Mouse (Mus musculus) erythroblast, embryonic 14.5 days (primary cell): ENCODE data around the gene Styxl1. TPM values are rescaled to one million over a fixed set of nuclear protein-coding genes. Genes with fewer than 3 reads are reported as not detected.

Experiments used
- H3K27me3 ChIP-seq: 2 replicates; pipeline ENCODE4 v1.6.1; 2012; ENCODE audit warnings: inconsistent platforms; ENCODE audit not compliant: control insufficient read depth
- H3K36me3 ChIP-seq: 2 replicates; pipeline ENCODE4 v1.6.1; 2012; ENCODE audit warnings: mild to moderate bottlenecking, inconsistent platforms; ENCODE audit not compliant: control insufficient read depth
- H3K4me1 ChIP-seq: 2 replicates; pipeline ENCODE4 v1.6.1; 2012; ENCODE audit warnings: inconsistent platforms; ENCODE audit not compliant: control insufficient read depth
- H3K4me3 ChIP-seq: replicated peaks from 2 replicates; pipeline ENCODE3; 2012; ENCODE audit warnings: moderate library complexity, mild to moderate bottlenecking, inconsistent platforms
- H3K9me3 ChIP-seq: 2 replicates; pipeline ENCODE4 v1.6.1; 2012; ENCODE audit warnings: low read length, inconsistent platforms, mixed read lengths; ENCODE audit not compliant: control insufficient read depth
- GATA1 ChIP-seq: IDR thresholded peaks from 2 replicates; pipeline ENCODE4 v1.6.1; 2012; ENCODE audit warnings: low read length, inconsistent platforms, mixed read lengths
- TAL1 ChIP-seq: IDR thresholded peaks from 3 replicates; pipeline ENCODE4 v1.6.1; 2012; ENCODE audit warnings: low read length, inconsistent platforms, mixed read lengths
- polyA plus RNA-seq: library from polyadenylated mRNA; stranded (reverse); fragments of >175 nt; gene quantifications from 2 replicates; pipeline ENCODE4 v1.2.3, GENCODE M21; 2012

Gene Styxl1
- polyA plus RNA-seq, 1 experiment: not detected

DNA sequence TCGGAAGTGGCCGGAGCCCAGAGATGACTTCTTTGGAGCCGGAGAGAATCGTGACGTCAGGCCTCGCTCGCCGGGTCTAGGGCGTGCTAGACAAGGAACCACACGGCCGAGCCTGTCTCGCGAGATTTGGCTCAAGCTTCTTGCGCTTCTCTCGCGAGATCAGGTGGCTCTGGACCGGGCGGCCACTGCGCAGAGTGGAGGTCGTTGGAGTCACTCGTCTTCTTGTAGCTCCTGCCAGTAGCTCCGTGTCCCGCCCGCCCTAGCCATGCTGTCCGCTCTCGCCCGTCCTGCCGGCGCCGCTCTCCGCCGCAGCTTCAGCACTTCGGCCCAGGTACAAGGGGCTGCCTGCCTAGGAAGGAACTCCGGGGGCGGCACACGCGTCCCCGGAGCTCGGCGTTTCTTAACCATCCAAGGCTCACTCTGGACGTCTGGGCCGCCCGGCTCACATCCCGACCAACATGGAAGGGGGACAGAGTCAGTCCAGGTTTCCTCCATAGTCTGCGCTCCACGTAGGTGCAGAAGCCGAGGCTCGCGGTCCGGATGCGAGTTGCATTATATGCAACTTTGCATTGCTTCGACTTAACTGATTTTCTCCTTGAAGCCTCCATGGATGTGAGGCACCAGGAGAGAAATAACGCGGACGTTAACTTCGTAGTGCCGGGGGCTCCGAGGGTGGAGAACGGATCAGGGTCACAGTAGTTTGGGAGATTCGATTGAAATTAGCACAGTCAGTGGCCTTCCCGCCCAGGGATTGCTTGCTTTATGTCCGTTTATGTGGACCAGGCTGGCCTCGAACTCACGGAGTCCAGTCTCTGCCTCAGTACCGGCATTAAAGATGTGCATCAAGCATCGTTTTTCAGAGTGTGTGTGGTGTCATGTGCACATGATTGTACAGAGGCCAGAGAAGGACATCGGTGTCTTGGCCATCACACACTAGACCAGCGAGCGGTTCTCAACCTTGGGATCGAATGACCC is 573 bp upstream of the Styxl1 start, which contains the start of gene Mdh2:
Gene Mdh2, plus strand, starts transcription at position 10 of the 975 bp plus-strand sequence.
- TF ChIP-seq TAL1 (no peak), GATA1 (0 out of 2 replicates have a peak, but pooled peaks have one; percentile 26)

DNA sequence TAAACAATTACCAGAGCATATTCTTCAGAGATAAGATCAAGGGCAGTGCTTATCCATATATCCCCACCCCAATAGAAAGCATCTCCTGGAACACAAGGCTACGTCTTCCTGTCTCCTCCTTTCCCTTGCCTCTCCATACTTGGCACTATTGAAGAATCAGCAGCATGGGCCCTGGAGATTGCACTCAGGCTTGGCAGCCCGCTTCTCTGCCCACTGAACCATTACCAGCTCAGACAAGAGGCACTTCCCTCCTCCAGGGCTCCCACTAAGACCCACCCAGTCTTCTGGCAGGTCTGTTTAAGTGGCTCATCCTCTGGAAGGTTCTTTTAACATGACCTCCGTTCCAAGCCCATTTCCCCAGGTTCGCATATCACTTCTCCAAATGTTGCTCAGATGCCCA is 1.6 kb downstream of the Styxl1 start:
- Histone ChIP-seq H3K4me3 (no peak overlapping the region), H3K27me3 (peaks cover 7% of the 10 kb centered on the region), H3K9me3 (no peaks in the 10 kb centered on the region), H3K4me1 (peaks cover 40% of the 10 kb centered on the region), H3K36me3 (peaks cover 19% of the 10 kb centered on the region)
- no peak for TF ChIP-seq TAL1
- TF ChIP-seq GATA1: no peak

More for the DNA sequence above, 573 bp upstream of the Styxl1 start, which contains the start of gene Mdh2:
- peaks cover 40% of the 10 kb centered on the region for H3K36me3 ChIP-seq
- no peaks in the 10 kb centered on the region for H3K9me3 ChIP-seq
- peak within 1 kb of the TSS; percentile 89 for H3K4me3 ChIP-seq
- peaks cover 47% of the 10 kb centered on the region for H3K4me1 ChIP-seq
- peaks cover 5% of the 10 kb centered on the region for H3K27me3 ChIP-seq

DNA sequence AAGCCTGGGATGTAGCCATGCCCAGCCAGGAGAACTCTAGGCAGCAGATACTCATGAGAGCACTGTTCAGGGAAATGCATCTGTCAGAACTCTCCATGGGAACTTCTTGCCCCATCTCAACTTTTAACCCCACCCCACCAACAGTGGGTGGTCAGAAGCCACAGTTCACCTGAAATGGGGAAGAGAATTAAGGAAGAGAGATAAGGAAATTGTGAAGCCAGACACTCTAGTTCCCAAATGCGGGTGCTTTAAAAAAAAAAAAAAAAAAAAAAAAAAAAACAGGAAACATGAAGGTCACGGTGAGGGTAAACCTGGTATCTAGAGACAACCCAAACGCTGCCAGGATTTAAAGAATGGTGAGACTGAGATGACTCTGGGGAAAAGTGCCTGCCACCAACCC is 5.7 kb downstream of the Styxl1 start:
- H3K4me3 ChIP-seq: no peak overlapping the region
- peaks cover 9% of the 10 kb centered on the region for H3K4me1 ChIP-seq
- no peak for TF ChIP-seq GATA1
- no peak for TF ChIP-seq TAL1
- no peaks in the 10 kb centered on the region for H3K9me3 ChIP-seq
- H3K27me3 ChIP-seq: peaks cover 7% of the 10 kb centered on the region
- no peaks in the 10 kb centered on the region for H3K36me3 ChIP-seq

DNA sequence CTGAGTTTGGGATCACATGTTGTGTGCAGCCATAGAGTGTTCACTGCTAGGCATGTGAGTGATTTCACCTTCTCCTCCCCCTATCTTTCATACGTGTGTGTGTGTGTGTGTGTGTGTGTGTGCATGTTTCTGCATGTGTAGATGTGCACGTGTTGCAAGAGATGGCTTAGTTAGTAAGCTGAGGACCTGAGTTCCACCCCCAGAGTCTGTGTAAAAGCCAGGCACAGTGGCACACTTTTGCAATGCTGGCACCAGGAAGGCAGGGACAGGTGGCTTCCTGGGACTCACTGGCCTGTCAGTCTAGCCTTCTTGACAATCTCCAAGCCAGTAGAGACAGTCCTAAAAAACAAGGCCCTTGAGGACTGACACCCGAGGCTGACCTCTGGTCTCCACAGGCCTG is 13.2 kb downstream of the Styxl1 start:
- Histone ChIP-seq H3K4me1 (no peaks in the 10 kb centered on the region), H3K27me3 (no peaks in the 10 kb centered on the region), H3K4me3 (no peak overlapping the region), H3K36me3 (no peaks in the 10 kb centered on the region), H3K9me3 (no peaks in the 10 kb centered on the region)
- no peak for TF ChIP-seq GATA1
- no peak for TF ChIP-seq TAL1

DNA sequence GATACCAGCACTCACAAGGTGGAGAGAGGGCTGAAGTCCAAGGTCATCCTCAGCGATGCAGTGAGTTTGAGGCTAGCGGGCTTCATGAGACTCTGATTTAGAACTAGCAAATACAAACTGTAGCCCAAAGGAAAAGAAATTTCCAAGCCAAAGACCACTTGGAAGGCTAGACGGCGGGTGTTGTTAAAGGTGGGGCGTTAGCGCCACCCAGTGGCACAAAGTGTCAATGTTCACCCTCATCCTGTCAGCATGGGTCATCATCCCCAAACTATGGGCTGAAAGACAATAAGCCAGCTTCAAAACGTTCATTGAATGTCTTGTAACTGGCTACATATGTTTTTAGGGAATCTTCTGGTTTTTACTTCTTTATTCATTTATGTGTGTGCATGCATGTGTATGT is 14.7 kb downstream of the Styxl1 start:
- Histone ChIP-seq H3K4me1 (no peaks in the 10 kb centered on the region), H3K36me3 (no peaks in the 10 kb centered on the region), H3K9me3 (no peaks in the 10 kb centered on the region), H3K27me3 (no peaks in the 10 kb centered on the region), H3K4me3 (no peak overlapping the region)
- no peak for TF ChIP-seq GATA1
- no peak for TF ChIP-seq TAL1

DNA sequence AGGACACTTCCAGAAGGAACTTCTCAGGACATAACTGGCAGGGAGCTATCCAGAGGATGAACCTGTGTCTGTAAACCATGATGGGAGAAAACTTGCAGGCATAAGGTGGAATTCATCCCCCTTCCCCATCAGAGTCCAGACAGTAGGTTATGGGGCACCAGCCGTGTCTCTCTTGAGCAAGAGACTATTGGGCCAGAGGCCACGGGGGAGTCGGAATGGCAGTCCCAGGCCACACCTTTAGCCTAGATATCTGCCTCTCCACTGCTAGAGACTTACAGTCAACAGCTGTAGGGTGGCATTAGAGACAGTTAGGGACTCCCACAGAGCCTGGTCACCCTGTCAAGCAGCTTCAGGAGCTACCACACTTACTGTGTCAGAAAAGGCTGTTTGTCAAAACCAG is 16.3 kb downstream of the Styxl1 start:
- TF ChIP-seq TAL1 (no peak), GATA1 (no peak)
- Histone ChIP-seq H3K4me1 (no peaks in the 10 kb centered on the region), H3K27me3 (no peaks in the 10 kb centered on the region), H3K36me3 (no peaks in the 10 kb centered on the region), H3K4me3 (no peak overlapping the region), H3K9me3 (no peaks in the 10 kb centered on the region)

DNA sequence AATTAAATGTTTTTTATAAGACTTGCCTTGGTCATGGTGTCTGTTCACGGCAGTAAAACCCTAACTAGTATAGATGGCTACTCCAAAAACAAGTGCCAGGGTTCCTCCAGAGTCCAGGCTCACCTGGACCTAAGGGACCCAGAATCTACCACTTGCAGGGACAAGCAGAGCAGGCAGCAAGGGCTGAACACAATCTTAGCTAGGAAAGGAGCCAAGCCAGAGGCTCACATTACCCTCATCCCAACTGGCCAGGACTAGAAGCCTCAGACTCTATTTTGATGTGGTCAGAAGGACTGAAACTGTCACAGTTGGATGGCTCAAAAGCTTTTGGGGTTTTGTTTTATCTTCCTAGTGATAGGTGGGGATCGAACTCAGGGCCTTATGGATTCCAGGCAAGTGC is 26.6 kb downstream of the Styxl1 start:
- Histone ChIP-seq H3K4me3 (no peak overlapping the region), H3K4me1 (no peaks in the 10 kb centered on the region), H3K27me3 (peaks cover 2% of the 10 kb centered on the region; the same call in 1 of the 2 replicates), H3K9me3 (peaks cover 9% of the 10 kb centered on the region), H3K36me3 (no peaks in the 10 kb centered on the region)
- TF ChIP-seq TAL1 (no peak), GATA1 (no peak)

DNA sequence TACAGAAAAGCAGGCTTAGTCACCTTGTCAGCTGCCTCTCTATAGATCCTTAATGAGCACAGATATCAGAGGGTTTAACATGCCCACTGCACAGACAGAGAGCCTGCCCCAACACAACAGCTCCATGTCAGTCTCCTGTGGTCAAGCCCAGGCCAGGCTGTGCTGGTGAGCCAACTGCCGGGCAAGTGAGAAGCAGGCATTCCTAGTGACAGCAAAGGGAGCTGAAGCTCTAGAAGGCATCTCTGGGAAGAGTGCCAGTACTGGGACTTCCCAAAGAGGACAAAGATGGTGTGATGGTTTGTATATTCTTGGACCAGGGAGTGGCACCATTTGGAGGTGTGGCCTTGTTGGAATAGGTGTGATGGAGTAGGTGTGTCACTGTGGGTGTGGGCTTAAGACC is 27.1 kb downstream of the Styxl1 start:
- no peak for TF ChIP-seq TAL1
- no peak for TF ChIP-seq GATA1
- Histone ChIP-seq H3K27me3 (peaks cover 2% of the 10 kb centered on the region; the same call in 1 of the 2 replicates), H3K4me3 (no peak overlapping the region), H3K4me1 (no peaks in the 10 kb centered on the region), H3K36me3 (no peaks in the 10 kb centered on the region), H3K9me3 (peaks cover 9% of the 10 kb centered on the region)

DNA sequence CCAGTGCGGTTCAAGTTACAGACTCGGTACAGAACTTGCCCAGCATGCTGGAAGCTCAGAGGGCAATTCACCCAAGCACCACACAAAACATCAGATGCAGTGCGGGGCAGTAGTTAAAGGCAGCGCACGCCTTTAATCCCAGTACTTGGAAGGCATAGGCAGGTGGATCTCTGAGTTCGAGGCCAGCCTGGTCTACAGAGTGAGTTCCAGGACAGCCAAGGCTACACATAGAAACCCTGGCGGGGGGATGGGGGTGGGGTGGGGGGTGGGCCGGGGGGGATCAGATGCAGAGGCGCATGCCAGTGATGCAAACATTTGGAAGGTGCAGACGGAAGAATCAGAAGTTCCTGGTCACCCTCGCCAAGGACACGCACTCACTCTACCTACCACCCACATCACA is 33.4 kb downstream of the Styxl1 start:
- peaks cover 20% of the 10 kb centered on the region for H3K4me1 ChIP-seq
- peaks cover 9% of the 10 kb centered on the region for H3K9me3 ChIP-seq
- H3K27me3 ChIP-seq: peaks cover 11% of the 10 kb centered on the region
- peak overlapping the region; percentile 71 for H3K4me3 ChIP-seq
- TF ChIP-seq TAL1: no peak
- no peak for TF ChIP-seq GATA1
- H3K36me3 ChIP-seq: no peaks in the 10 kb centered on the region; the same call in 1 of the 2 replicates
